Mouse (Mus musculus) liver, postnatal 0 days (tissue): Measurements from ENCODE around the gene Nedd4. TPM values are rescaled to one million over a fixed set of nuclear protein-coding genes. Genes with fewer than 3 reads are reported as not detected.
"Not testable (repeated sequence)": the region's sequence is repeated elsewhere in the genome, so short reads cannot be mapped to it uniquely, and the experiment has no call there.

Experiments
- ATAC-seq: fragments of 200-750 bp; cut with Nextera tagmentation; 2 replicates; pipeline ENCODE4 v1.8.0; 2017; ENCODE audit warnings: mild to moderate bottlenecking, moderate library complexity
- DNase-seq: peaks from one replicate; pipeline ENCODE4 v3.0.0-alpha.2; 2016
- H3K27ac ChIP-seq: fragments of 300-500 bp; sonication (generic); 2 replicates; pipeline ENCODE4 v1.5.1; 2014; ENCODE audit warnings: antibody characterized with exemption, moderate library complexity, mild to moderate bottlenecking, low read depth
- H3K27me3 ChIP-seq: fragments of 300-500 bp; sonication (generic); 2 replicates; pipeline ENCODE4 v1.6.1; 2014; ENCODE audit warnings: low read length, control low read depth, mixed read lengths; ENCODE audit not compliant: insufficient read depth
- H3K36me3 ChIP-seq: fragments of 300-500 bp; sonication (generic); replicated peaks from 2 replicates; pipeline ENCODE4 v1.6.1; 2014; ENCODE audit warnings: mild to moderate bottlenecking, control low read depth, low read length, moderate library complexity, mixed read lengths; ENCODE audit not compliant: insufficient read depth
- H3K4me1 ChIP-seq: fragments of 300-500 bp; sonication (generic); 2 replicates; pipeline ENCODE4 v1.6.1; 2014; ENCODE audit warnings: antibody characterized with exemption, mild to moderate bottlenecking, control low read depth; ENCODE audit not compliant: insufficient read depth
- H3K4me2 ChIP-seq: fragments of 300-500 bp; sonication (generic); 2 replicates; pipeline ENCODE4 v1.6.1; 2014; ENCODE audit warnings: low read depth, mild to moderate bottlenecking, low read length, moderate library complexity, mixed read lengths
- H3K4me3 ChIP-seq: fragments of 300-500 bp; sonication (generic); 2 replicates; pipeline ENCODE4 v1.5.1; 2014; ENCODE audit warnings: low read depth, low read length
- H3K9ac ChIP-seq: fragments of 300-500 bp; sonication (generic); replicated peaks from 2 replicates; pipeline ENCODE4 v1.6.1; 2014; ENCODE audit warnings: mild to moderate bottlenecking, moderate library complexity
- H3K9me3 ChIP-seq: fragments of 300-500 bp; sonication (generic); 2 replicates; pipeline ENCODE4 v1.6.1; 2016; ENCODE audit warnings: mild to moderate bottlenecking, control low read depth, low read length, mixed read lengths
- CTCF ChIP-seq: sonication (generic); IDR thresholded peaks from 2 replicates; pipeline ENCODE4 v1.5.1; 2016; ENCODE audit warnings: antibody characterized with exemption, low read depth
- EP300 ChIP-seq: IDR thresholded peaks from 2 replicates; pipeline ENCODE4 v1.6.1; 2016; ENCODE audit warnings: antibody characterized with exemption, low read depth, mild to moderate bottlenecking
- WGBS: fragments of 180-500 bp; shearing (Covaris S2); extraction: QIAGEN DNeasy Blood & Tissue Kit; methylation state at CpG from one replicate; pipeline ENCODE4 v1.1.7; 2014; ENCODE audit not compliant: insufficient replicate concordance; 5-methylcytosine and 5-hydroxymethylcytosine counted together
- polyA plus RNA-seq: library from polyadenylated mRNA; unstranded; fragments of >200 nt; fragmentation: Nextera tagmentation; extraction: Ambion mirVana; gene quantifications from 2 replicates; pipeline ENCODE4 v1.2.1, GENCODE M21; 2015

The Nedd4 gene
- polyA plus RNA-seq, 1 experiment from 2014 or later: 70.3 TPM

- no peaks in the 10 kb centered on the region for H3K27me3 ChIP-seq
- H3K36me3 ChIP-seq: peaks cover 18% of the 10 kb centered on the region
- H3K9me3 ChIP-seq: no peaks in the 10 kb centered on the region
- peaks cover 23% of the 10 kb centered on the region for H3K4me1 ChIP-seq
- H3K4me3 ChIP-seq: peak overlapping the region; percentile 87
- DNase-seq (peak; percentile 82), ATAC-seq (peak; percentile 47)
- peak overlapping the region; percentile 79 for H3K4me2 ChIP-seq
- peak overlapping the region; percentile 98 for H3K9ac ChIP-seq
- no peak for TF ChIP-seq CTCF
- TF ChIP-seq EP300: no peak; the same call in 1 of the 2 replicates
- WGBS: under 1% methylated on average over 45 of the region's 55 CpGs
- peak overlapping the region; percentile 99 for H3K27ac ChIP-seq
Observed at GRCm38 (mm10) chr9:72662691-72663533, 766 bp downstream of the Nedd4 start.

- no peak for TF ChIP-seq EP300
- no peak for TF ChIP-seq CTCF
- DNase-seq (no peak), ATAC-seq (no peak)
- peak overlapping the region; percentile 87 for H3K4me3 ChIP-seq
- H3K36me3 ChIP-seq: peaks cover 18% of the 10 kb centered on the region
- peak overlapping the region; percentile 79 for H3K4me2 ChIP-seq
- no peaks in the 10 kb centered on the region for H3K9me3 ChIP-seq
- H3K27ac ChIP-seq: peak overlapping the region; percentile 99
- WGBS: 16% methylated on average over 10 of the region's 10 CpGs
- H3K9ac ChIP-seq: peak overlapping the region; percentile 98
- H3K4me1 ChIP-seq: peaks cover 23% of the 10 kb centered on the region
- no peaks in the 10 kb centered on the region for H3K27me3 ChIP-seq
Observed at GRCm38 (mm10) chr9:72663534-72663918, 1.4 kb downstream of the Nedd4 start.

GRCm38 (mm10) chr9:72664409-72665351, 2.5 kb downstream of the Nedd4 start:
- H3K27ac ChIP-seq: peak overlapping the region; percentile 99; the same call in 1 of the 2 replicates
- peak overlapping the region; percentile 79 for H3K4me2 ChIP-seq
- peaks cover 20% of the 10 kb centered on the region for H3K4me1 ChIP-seq
- H3K4me3 ChIP-seq: peak overlapping the region; percentile 87
- no peak for ATAC-seq
- no peak for DNase-seq
- no peaks in the 10 kb centered on the region for H3K9me3 ChIP-seq
- H3K36me3 ChIP-seq: peaks cover 23% of the 10 kb centered on the region
- H3K27me3 ChIP-seq: no peaks in the 10 kb centered on the region
- peak overlapping the region; percentile 98 for H3K9ac ChIP-seq
- TF ChIP-seq EP300 (no peak), CTCF (no peak; the same call in 1 of the 2 replicates)
- WGBS: 66% methylated on average over 12 of the region's 12 CpGs

- 64% methylated on average over 7 of the region's 7 CpGs for WGBS
- DNase-seq: no peak
- H3K9ac ChIP-seq: no peak overlapping the region
- no peaks in the 10 kb centered on the region for H3K27me3 ChIP-seq
- ATAC-seq: no peak
- no peak for TF ChIP-seq EP300
- no peak for TF ChIP-seq CTCF
- H3K4me3 ChIP-seq: no peak overlapping the region
- H3K4me1 ChIP-seq: peaks cover 19% of the 10 kb centered on the region
- H3K9me3 ChIP-seq: no peaks in the 10 kb centered on the region
- H3K36me3 ChIP-seq: peaks cover 30% of the 10 kb centered on the region
- peak overlapping the region; percentile 37; the same call in 1 of the 2 replicates for H3K27ac ChIP-seq
- 0 out of 2 replicates have a peak overlapping the region, but pooled peaks have one; percentile 79 for H3K4me2 ChIP-seq
Observed at GRCm38 (mm10) chr9:72665517-72665916, 3.4 kb downstream of the Nedd4 start.

GRCm38 (mm10) chr9:72666352-72667021, 4.3 kb downstream of the Nedd4 start:
- ATAC-seq, H3K27me3 ChIP-seq, H3K4me3 ChIP-seq, H3K9me3 ChIP-seq, H3K27ac ChIP-seq, DNase-seq, H3K4me2 ChIP-seq, H3K9ac ChIP-seq: not testable (repeated sequence)
- H3K36me3 ChIP-seq: peaks cover 35% of the 10 kb centered on the region
- WGBS: 78% methylated on average over 6 of the region's 8 CpGs
- H3K4me1 ChIP-seq: peaks cover 15% of the 10 kb centered on the region
